Mouse (Mus musculus): Measurements from ENCODE around the gene Ccdc182. TPM values are rescaled to one million over a fixed set of nuclear protein-coding genes. Genes with fewer than 3 reads are reported as not detected.

The Ccdc182 gene
- polyA plus RNA-seq (2016; fragmentation: Nextera tagmentation; extraction: Ambion mirVana), result 3.8 and 4.3 TPM in 2 replicates

- H3K9me3 ChIP-seq (replicated peaks), result no peaks in the 10 kb centered on the region; the same call in 1 of the 2 replicates
- peaks cover 54% of the 10 kb centered on the region for H3K4me1 ChIP-seq
- no peaks in the 10 kb centered on the region for H3K27me3 ChIP-seq
- WGBS, result 26% methylated on average over 20 of the region's 20 CpGs
- peak within 1 kb of the TSS; percentile 71 for H3K27ac ChIP-seq
- no peaks in the 10 kb centered on the region for H3K36me3 ChIP-seq
- H3K4me2 ChIP-seq (replicated peaks), result peak within 1 kb of the TSS; percentile 44
- ATAC-seq (ENCODE audit: low FRiP score), result peak; percentile 29; the same call in 1 of the 2 replicates
- H3K4me3 ChIP-seq, result peak within 1 kb of the TSS; percentile 16
- peak within 1 kb of the TSS; percentile 45 for H3K9ac ChIP-seq
These were observed at the start of gene Ccdc182 for GRCm38 (mm10) chr11:88293631-88294393. Gene Ccdc182, plus strand, starts transcription at chr11:88294058.

DNA sequence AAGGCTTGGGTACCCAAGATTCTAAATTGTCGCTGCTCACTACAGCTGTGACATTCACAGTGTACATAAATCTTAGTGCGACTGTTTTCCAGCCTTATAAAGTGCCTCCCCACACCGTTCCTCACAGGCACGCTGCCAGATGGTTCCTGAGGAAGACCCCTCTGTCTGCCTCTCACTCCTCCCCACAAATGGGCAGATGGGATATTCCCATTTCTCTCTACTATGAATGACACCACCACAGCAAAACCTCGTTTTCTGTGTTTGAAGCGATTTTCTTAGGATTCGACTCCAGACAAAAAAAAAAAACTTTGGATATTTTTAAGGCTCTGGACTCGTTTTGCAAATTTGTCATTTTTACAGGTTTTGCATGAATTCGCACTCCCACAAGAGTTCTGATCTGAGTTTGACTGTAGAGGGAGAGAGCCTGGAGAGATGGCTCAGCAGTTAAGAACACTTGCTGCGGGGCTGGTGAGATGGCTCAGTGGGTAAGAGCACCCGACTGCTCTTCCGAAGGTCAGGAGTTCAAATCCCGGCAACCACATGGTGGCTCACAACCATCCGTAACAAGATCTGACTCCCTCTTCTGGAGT, 48.2 kb upstream of the Ccdc182 start:
- no peak overlapping the region for H3K4me2 ChIP-seq (replicated peaks)
- no peak overlapping the region for H3K9ac ChIP-seq
- no peaks in the 10 kb centered on the region for H3K9me3 ChIP-seq (replicated peaks)
- no peak overlapping the region for H3K27ac ChIP-seq
- ATAC-seq (ENCODE audit: low FRiP score), result no peak
- H3K4me1 ChIP-seq, result peaks cover 33% of the 10 kb centered on the region
- no peaks in the 10 kb centered on the region for H3K36me3 ChIP-seq
- H3K27me3 ChIP-seq, result no peaks in the 10 kb centered on the region
- H3K4me3 ChIP-seq, result no peak overlapping the region
- 81% methylated on average over 14 of the region's 14 CpGs for WGBS

- no peak for ATAC-seq (ENCODE audit: low FRiP score)
- WGBS, result 34% methylated on average over 5 of the region's 5 CpGs
- Histone ChIP-seq H3K9me3 (replicated peaks) (no peaks in the 10 kb centered on the region), H3K4me3 (no peak overlapping the region), H3K27ac (peak overlapping the region; percentile 52; the same call in 1 of the 2 replicates), H3K4me1 (peaks cover 44% of the 10 kb centered on the region), H3K27me3 (no peaks in the 10 kb centered on the region), H3K36me3 (no peaks in the 10 kb centered on the region), H3K4me2 (replicated peaks) (peak overlapping the region; percentile 5; the same call in 1 of the 2 replicates), H3K9ac (no peak overlapping the region)
These were observed 45.2 kb upstream of the Ccdc182 start for GRCm38 (mm10) chr11:88248636-88249035.

DNA sequence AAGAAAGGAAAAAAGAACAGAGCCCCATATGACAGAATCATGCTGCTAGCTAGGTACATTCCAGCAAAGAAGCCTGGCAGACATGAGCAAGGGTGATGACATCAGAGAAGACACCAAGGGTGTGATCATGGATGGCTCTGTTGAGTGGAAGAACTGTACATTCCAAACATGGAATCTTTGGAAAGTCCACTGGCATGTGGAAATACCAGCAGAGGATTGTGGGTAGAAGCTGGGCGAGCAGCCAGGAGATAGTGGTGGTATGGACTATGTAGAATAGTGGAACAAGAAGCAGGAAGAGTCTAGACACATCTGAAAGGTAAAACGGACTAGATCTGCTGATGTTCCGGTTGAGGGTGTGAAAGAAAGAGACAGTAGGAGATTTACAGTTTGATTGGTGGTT, 43.3 kb upstream of the Ccdc182 start:
- H3K27me3 ChIP-seq, result no peaks in the 10 kb centered on the region
- no peaks in the 10 kb centered on the region for H3K36me3 ChIP-seq
- H3K27ac ChIP-seq, result no peak overlapping the region
- no peak overlapping the region for H3K4me2 ChIP-seq (replicated peaks)
- no peaks in the 10 kb centered on the region for H3K9me3 ChIP-seq (replicated peaks)
- peaks cover 52% of the 10 kb centered on the region for H3K4me1 ChIP-seq
- WGBS, result 91% methylated on average over 3 of the region's 3 CpGs
- H3K4me3 ChIP-seq, result no peak overlapping the region
- no peak for ATAC-seq (ENCODE audit: low FRiP score)
- no peak overlapping the region for H3K9ac ChIP-seq

DNA sequence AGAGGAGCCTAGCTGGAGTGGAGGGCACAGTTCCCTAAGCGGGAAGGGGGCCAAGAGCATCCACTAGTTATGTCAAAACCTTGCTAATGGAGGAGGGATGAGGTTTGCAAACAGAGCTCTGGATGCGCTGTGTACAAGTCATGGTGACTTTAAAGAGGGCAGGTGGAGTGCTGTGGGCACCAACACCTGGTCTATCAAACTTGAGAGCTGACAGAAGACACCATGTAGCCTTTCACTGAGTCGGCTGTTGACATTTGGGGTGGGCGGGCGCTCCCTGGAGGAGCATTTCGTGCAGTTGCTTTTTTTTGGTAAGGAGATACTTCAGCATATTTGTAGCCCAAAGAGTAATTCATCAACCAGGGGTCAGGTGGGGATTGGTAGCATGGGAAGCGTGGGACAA, 42.6 kb upstream of the Ccdc182 start:
- Histone ChIP-seq H3K4me1 (peaks cover 52% of the 10 kb centered on the region), H3K4me3 (no peak overlapping the region), H3K4me2 (replicated peaks) (no peak overlapping the region), H3K27me3 (no peaks in the 10 kb centered on the region), H3K9ac (no peak overlapping the region), H3K36me3 (no peaks in the 10 kb centered on the region), H3K27ac (no peak overlapping the region), H3K9me3 (replicated peaks) (no peaks in the 10 kb centered on the region)
- ATAC-seq (ENCODE audit: low FRiP score), result no peak
- 68% methylated on average over 7 of the region's 7 CpGs for WGBS

DNA sequence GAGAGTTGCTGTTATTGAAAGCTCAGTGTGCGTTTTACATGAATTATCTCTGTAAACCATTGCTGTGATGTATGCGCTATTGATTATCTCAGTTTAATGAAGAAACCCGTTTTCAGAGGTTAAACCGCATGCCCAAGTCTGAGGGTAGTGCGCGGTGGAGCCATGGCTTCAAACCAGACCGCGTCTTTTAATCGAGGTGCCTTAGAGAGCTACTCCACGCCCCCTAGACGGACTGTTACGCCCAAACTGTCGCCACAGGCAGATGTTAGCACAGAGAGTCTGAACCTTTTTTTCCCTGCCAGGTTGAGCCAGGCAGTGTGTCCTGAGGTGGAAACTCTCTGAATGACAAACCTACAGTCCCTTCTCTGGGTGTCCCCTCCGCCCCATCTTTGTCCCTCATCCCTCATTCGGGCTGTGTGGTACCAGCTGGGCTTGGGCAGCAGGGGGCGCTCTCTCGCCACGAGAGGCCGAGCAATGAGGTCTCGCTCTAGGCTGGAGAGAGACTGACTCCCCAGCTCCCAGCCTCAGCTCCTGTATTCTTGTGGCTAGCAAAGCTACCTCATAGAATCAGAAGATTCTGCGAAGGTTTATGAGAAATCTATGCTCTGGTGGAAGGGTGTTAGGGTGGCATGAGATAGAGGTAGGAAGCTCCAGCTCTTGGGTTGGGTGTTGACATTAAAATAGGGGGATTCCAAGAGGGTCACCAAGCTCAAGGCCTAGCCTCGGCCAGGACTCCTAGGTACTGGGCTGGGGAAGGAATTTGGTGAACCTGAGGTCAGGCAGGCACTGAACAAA, 41.7 kb upstream of the Ccdc182 start:
- H3K36me3 ChIP-seq, result no peaks in the 10 kb centered on the region
- no peaks in the 10 kb centered on the region for H3K27me3 ChIP-seq
- 11% methylated on average over 22 of the region's 22 CpGs for WGBS
- H3K4me1 ChIP-seq, result peaks cover 52% of the 10 kb centered on the region
- no peak overlapping the region for H3K9ac ChIP-seq
- H3K9me3 ChIP-seq (replicated peaks), result no peaks in the 10 kb centered on the region
- peak overlapping the region; percentile 40 for H3K4me2 ChIP-seq (replicated peaks)
- peak overlapping the region; percentile 92 for H3K27ac ChIP-seq
- H3K4me3 ChIP-seq, result no peak overlapping the region
- peak; percentile 80 for ATAC-seq (ENCODE audit: low FRiP score)

DNA sequence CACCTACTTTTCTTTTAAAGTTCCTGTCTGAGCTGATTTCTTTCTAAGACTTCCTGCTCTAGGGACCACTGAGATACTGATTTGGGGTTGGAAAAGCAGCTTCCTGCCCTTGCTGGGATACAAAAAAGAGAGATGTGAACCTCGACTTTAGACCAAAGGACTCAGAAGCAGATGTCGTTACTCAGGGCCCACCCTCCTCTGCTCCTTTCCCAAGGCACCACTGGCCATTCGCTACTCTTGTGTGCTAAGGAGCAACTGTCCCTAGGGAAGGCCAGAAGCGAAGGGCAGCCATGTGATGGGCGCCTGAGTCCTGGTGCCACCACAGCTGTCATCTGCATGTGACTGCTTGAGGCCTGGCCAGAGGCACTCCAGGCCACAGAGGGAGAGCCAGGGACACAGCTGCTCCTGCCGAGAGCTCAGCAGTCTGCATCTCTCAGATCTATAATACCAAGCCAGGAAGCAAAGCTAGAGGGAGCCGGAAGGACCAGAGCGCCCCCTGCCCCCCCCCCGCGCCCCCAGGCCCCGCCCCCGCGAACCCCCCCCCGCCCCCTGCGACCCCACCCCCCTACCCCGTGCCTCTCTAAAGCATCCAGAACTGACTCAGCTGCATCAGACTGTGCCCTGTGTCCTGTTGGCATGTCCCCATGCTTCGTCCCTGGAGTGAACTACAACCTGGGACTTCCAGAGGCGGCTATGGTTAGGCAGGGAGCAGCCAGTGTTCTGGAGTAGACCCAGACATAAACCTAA, 40.9 kb upstream of the Ccdc182 start:
- Histone ChIP-seq H3K27me3 (no peaks in the 10 kb centered on the region), H3K27ac (peak overlapping the region; percentile 92), H3K4me3 (no peak overlapping the region), H3K9ac (peak overlapping the region; percentile 41; the same call in 1 of the 2 replicates), H3K36me3 (no peaks in the 10 kb centered on the region), H3K9me3 (replicated peaks) (no peaks in the 10 kb centered on the region), H3K4me2 (replicated peaks) (peak overlapping the region; percentile 40; the same call in 1 of the 2 replicates), H3K4me1 (peaks cover 52% of the 10 kb centered on the region)
- WGBS, result 11% methylated on average over 11 of the region's 18 CpGs
- peak; percentile 73 for ATAC-seq (ENCODE audit: low FRiP score)

DNA sequence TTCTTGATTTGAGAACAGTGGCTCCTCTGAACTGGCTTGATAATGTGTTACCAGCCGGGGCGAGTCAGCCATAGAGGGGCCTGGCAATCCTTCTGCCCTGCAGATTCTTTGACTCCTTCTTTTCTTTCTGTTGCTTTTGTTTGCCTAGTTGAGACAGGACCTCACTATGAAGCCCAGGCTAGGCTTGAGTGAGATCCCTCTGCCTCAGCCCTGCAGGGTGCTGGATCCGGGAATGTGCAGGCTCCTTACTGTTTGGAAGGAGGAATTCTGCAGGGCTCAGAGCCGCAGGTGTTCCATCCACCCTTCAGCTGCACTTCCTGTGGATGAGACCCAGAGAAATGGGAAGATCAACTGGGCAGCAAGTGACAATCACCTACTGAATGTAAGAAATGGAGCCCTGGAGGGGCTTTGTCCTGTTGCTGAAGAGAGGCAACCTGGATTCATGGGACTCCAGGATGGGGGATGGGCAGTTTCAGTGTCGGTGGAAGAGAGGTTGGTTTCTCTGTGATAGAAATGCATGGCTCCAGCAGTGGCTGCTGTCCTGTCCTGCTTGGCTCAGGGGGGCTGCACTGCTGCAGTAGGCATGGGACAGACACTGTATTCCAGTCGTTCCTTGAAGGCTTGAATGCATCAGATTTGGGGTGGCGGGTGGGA, 40.2 kb upstream of the Ccdc182 start:
- Histone ChIP-seq H3K4me2 (replicated peaks) (peak overlapping the region; percentile 30), H3K9ac (peak overlapping the region; percentile 39; the same call in 1 of the 2 replicates), H3K36me3 (no peaks in the 10 kb centered on the region), H3K27ac (peak overlapping the region; percentile 92), H3K4me1 (peaks cover 46% of the 10 kb centered on the region), H3K9me3 (replicated peaks) (no peaks in the 10 kb centered on the region), H3K27me3 (no peaks in the 10 kb centered on the region), H3K4me3 (0 out of 2 replicates have a peak overlapping the region, but pooled peaks have one; percentile 8)
- WGBS, result 17% methylated on average over 7 of the region's 7 CpGs
- ATAC-seq (ENCODE audit: low FRiP score), result peak; percentile 33

- ATAC-seq (ENCODE audit: low FRiP score), result no peak
- H3K27ac ChIP-seq, result no peak overlapping the region
- no peak overlapping the region for H3K4me3 ChIP-seq
- no peak overlapping the region for H3K4me2 ChIP-seq (replicated peaks)
- H3K9ac ChIP-seq, result no peak overlapping the region
- H3K27me3 ChIP-seq, result no peaks in the 10 kb centered on the region
- no peaks in the 10 kb centered on the region for H3K36me3 ChIP-seq
- H3K9me3 ChIP-seq (replicated peaks), result 0 out of 2 replicates have a peak, but pooled peaks cover 6% of the 10 kb centered on the region
- 87% methylated on average over 4 of the region's 4 CpGs for WGBS
- H3K4me1 ChIP-seq, result peaks cover 37% of the 10 kb centered on the region
These were observed 36.2 kb upstream of the Ccdc182 start for GRCm38 (mm10) chr11:88257700-88258099.

- peaks cover 32% of the 10 kb centered on the region for H3K4me1 ChIP-seq
- ATAC-seq (ENCODE audit: low FRiP score), result no peak
- no peak overlapping the region for H3K9ac ChIP-seq
- H3K36me3 ChIP-seq, result no peaks in the 10 kb centered on the region
- no peak overlapping the region for H3K27ac ChIP-seq
- no peaks in the 10 kb centered on the region for H3K27me3 ChIP-seq
- H3K4me3 ChIP-seq, result no peak overlapping the region
- H3K9me3 ChIP-seq (replicated peaks), result 0 out of 2 replicates have a peak, but pooled peaks cover 6% of the 10 kb centered on the region
- WGBS, result 84% methylated on average over 4 of the region's 4 CpGs
- no peak overlapping the region for H3K4me2 ChIP-seq (replicated peaks)
These were observed 35.6 kb upstream of the Ccdc182 start for GRCm38 (mm10) chr11:88258212-88258611.

GRCm38 (mm10) chr11:88260463-88260862, 33.4 kb upstream of the Ccdc182 start:
- WGBS, result 50% methylated on average over 7 of the region's 7 CpGs
- Histone ChIP-seq H3K9me3 (replicated peaks) (0 out of 2 replicates have a peak, but pooled peaks cover 6% of the 10 kb centered on the region), H3K9ac (no peak overlapping the region), H3K4me2 (replicated peaks) (no peak overlapping the region), H3K4me3 (no peak overlapping the region), H3K4me1 (peaks cover 24% of the 10 kb centered on the region), H3K27ac (0 out of 2 replicates have a peak overlapping the region, but pooled peaks have one; percentile 12), H3K27me3 (no peaks in the 10 kb centered on the region), H3K36me3 (no peaks in the 10 kb centered on the region)
- ATAC-seq (ENCODE audit: low FRiP score), result no peak

All from hindbrain, embryonic 12.5 days (tissue).